Mouse (Mus musculus) heart, adult 2 months (tissue): ENCODE results near the gene Gpt2.

ENCODE experiments used
- CTCF ChIP-seq: fragments of 200-600 bp; IDR thresholded peaks from 2 replicates; pipeline ENCODE4 v1.8.1; 2022; ENCODE audit warnings: antibody characterized with exemption, mild to moderate bottlenecking, moderate library complexity
- EP300 ChIP-seq: fragments of 200-500 bp; IDR thresholded peaks from 2 replicates; pipeline ENCODE4 v1.6.1; 2011; ENCODE audit warnings: low read depth, low read length, control low read depth; ENCODE audit not compliant: insufficient read depth
- POLR2A ChIP-seq: fragments of 200-500 bp; IDR thresholded peaks from 2 replicates; pipeline ENCODE4 v1.6.1; 2011; ENCODE audit warnings: mild to moderate bottlenecking, low read depth, low read length, control low read depth; ENCODE audit not compliant: insufficient read depth

DNA sequence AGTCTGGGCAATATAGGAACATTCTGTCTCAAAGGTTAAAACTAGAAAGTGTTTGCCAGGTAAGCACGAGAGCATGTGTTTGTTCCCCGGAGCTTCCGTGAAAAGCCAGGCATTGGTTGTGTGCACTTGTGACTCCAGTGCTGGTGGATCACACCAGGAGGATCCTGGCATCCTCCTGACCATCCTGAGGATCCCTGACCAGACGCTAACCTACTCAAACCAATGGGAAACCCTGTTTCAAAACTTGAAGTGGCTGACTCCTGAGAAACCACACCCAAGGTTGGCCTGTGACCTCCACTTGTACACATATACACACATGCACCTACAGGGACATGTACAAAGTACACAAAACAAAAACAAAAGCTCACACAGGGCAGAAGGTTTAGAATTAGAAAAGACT lies 4.4 kb downstream of the Gpt2 start:
- TF ChIP-seq EP300 (no peak), CTCF (no peak), POLR2A (no peak)
